Comparison of ENCODE assay signal across 18 mouse cellular contexts in genomic region chr13:24879359-24880040, GRCm38 (mm10). TPM values are rescaled to one million over a fixed set of nuclear protein-coding genes. Genes with fewer than 3 reads are reported as not detected.
DNase-seq lines count a peak whose midpoint lies in the region; ATAC-seq and TF ChIP-seq lines count a peak whose summit lies in the region.
"Had no signal": no experiment of that assay in that cellular context is flagged by ENCODE, and none has a peak within 500 bp of the region (broad histone marks: within the 10 kb centered on the region; RNA-seq: fewer than 3 reads in every experiment).

No protein-coding gene starts in this region.

- peak; percentile 5 to 7 for DNase-seq in urinary bladder, adult 18-20 months (ENCODE audit: low spot score in 2 of 2)
- DNase-seq in urinary bladder, postnatal 36 days (ENCODE audit: low spot score in 2 of 2), result no peak
- DNase-seq in kidney, adult 8-10 months, result peak; percentile 89 to 94
- peak; percentile 83 to 93 for DNase-seq in kidney, postnatal 36 days
- DNase-seq in stomach, postnatal 0 days (ENCODE audit: low spot score), result peak; percentile 45
- DNase-seq in embryo, embryonic 9.5 days (ENCODE audit: extremely low spot score), result no peak
- DNase-seq in frontal cortex, postnatal 36 days (ENCODE audit: low spot score in 2 of 2), result no peak
- DNase-seq: adrenal gland, postnatal 10 days; cerebellum, adult 18-20 months; lung, postnatal 36 days; right cerebral cortex, postnatal 14 days; thymus, adult 2 months had no signal

- no peaks in the 10 kb centered on the region for H3K27me3 ChIP-seq in stomach, postnatal 0 days (ENCODE audit: control insufficient read depth, insufficient read depth, low read length)
- H3K27me3 ChIP-seq: limb, embryonic 15.5 days had no signal

- TF ChIP-seq CTCF in stomach, postnatal 0 days (IDR thresholded peaks at IDR 0.05; ENCODE audit: low read depth), result no peak

- no peak overlapping the region for H3K4me3 ChIP-seq in stomach, postnatal 0 days (ENCODE audit: low read depth, low read length)
- H3K4me3 ChIP-seq: limb, embryonic 15.5 days had no signal

- ATAC-seq in stomach, postnatal 0 days (ENCODE audit: low FRiP score, low TSS enrichment), result peak; percentile 63
- no peak for ATAC-seq in CD4-positive, CD25-positive, alpha-beta regulatory T cell, adult 4 months
- ATAC-seq: hindbrain, embryonic 16.5 days; midbrain, embryonic 16.5 days had no signal

- no peaks in the 10 kb centered on the region for H3K9me3 ChIP-seq in stomach, postnatal 0 days (ENCODE audit: control insufficient read depth, low read length)
- H3K9me3 ChIP-seq: G1E; limb, embryonic 15.5 days had no signal

- 70% methylated on average over 15 of the region's 15 CpGs for WGBS in stomach, postnatal 0 days

- H3K27ac ChIP-seq in stomach, postnatal 0 days (replicated peaks), result no peak overlapping the region
- H3K27ac ChIP-seq: limb, embryonic 15.5 days had no signal

- H3K4me1 ChIP-seq in stomach, postnatal 0 days (replicated peaks; ENCODE audit: control insufficient read depth, insufficient read depth), result no peaks in the 10 kb centered on the region
- H3K4me1 ChIP-seq: limb, embryonic 15.5 days had no signal

- no peaks in the 10 kb centered on the region for H3K36me3 ChIP-seq in stomach, postnatal 0 days (ENCODE audit: control insufficient read depth, insufficient read depth, low read length)
- H3K36me3 ChIP-seq: G1E; limb, embryonic 15.5 days had no signal

- no peak overlapping the region for H3K9ac ChIP-seq in stomach, postnatal 0 days (ENCODE audit: low read length)
- H3K9ac ChIP-seq: limb, embryonic 15.5 days had no signal

- no peak for TF ChIP-seq EP300 in stomach, postnatal 0 days (optimal IDR thresholded peaks at IDR 0.05)

- no peak overlapping the region for H3K4me2 ChIP-seq in stomach, postnatal 0 days (replicated peaks; ENCODE audit: low read depth)
- H3K4me2 ChIP-seq: limb, embryonic 15.5 days had no signal

RNA-seq across cellular contexts. Expression of gene D130043K22Rik, which starts 34.6 kb away (rescaled TPM):
- polyA plus RNA-seq in stomach, postnatal 0 days (2015; fragmentation: Nextera tagmentation; extraction: Ambion mirVana), result 0.19 and 0.58 TPM in 2 replicates
- 1 to 10 TPM in 1 of 2 experiments, under 1 TPM in 1; 0.19 to 1.7 TPM for polyA plus RNA-seq in CD4-positive, CD25-positive, alpha-beta regulatory T cell, adult 4 months (2017; shearing (Covaris generic))
- polyA plus RNA-seq: G1E; heart, postnatal 0 days had no signal

RNA-seq across cellular contexts. Expression of gene Tdp2, which starts 48.0 kb away (rescaled TPM):
- 21.6 and 22.0 TPM in 2 replicates for polyA plus RNA-seq in stomach, postnatal 0 days (2015; fragmentation: Nextera tagmentation; extraction: Ambion mirVana)
- polyA plus RNA-seq in CD4-positive, CD25-positive, alpha-beta regulatory T cell, adult 4 months (2017; shearing (Covaris generic)), result 10 to 100 TPM; 17.6 to 19.8 TPM

RNA-seq across cellular contexts. Expression of gene Acot13, which starts 48.2 kb away (rescaled TPM):
- polyA plus RNA-seq in stomach, postnatal 0 days (2015; fragmentation: Nextera tagmentation; extraction: Ambion mirVana), result 111 and 117 TPM in 2 replicates
- 10 to 100 TPM; 59.1 to 69.9 TPM for polyA plus RNA-seq in CD4-positive, CD25-positive, alpha-beta regulatory T cell, adult 4 months (2017; shearing (Covaris generic))

RNA-seq across cellular contexts. Expression of gene Aldh5a1, which starts 58.0 kb away (rescaled TPM):
- polyA plus RNA-seq in stomach, postnatal 0 days (2015; fragmentation: Nextera tagmentation; extraction: Ambion mirVana), result 6.1 and 6.4 TPM in 2 replicates
- polyA plus RNA-seq in CD4-positive, CD25-positive, alpha-beta regulatory T cell, adult 4 months (2017; shearing (Covaris generic)), result under 1 TPM; 0.31 to 0.34 TPM
- polyA plus RNA-seq: G1E had no signal

Comparison
In these comparisons a context has a peak if more than half of its experiments do, and no peak if none do; other contexts are left out.
1. DNase-seq: peak in urinary bladder, adult 18-20 months (2 of 2), kidney, adult 8-10 months (2 of 2), kidney, postnatal 36 days (2 of 2) and stomach, postnatal 0 days (single experiment); none in urinary bladder, postnatal 36 days (0 of 2), embryo, embryonic 9.5 days (single experiment) and frontal cortex, postnatal 36 days (0 of 2).